Mouse (Mus musculus): Measurements from ENCODE around the gene Nrxn3.

The Nrxn3 gene

DNA sequence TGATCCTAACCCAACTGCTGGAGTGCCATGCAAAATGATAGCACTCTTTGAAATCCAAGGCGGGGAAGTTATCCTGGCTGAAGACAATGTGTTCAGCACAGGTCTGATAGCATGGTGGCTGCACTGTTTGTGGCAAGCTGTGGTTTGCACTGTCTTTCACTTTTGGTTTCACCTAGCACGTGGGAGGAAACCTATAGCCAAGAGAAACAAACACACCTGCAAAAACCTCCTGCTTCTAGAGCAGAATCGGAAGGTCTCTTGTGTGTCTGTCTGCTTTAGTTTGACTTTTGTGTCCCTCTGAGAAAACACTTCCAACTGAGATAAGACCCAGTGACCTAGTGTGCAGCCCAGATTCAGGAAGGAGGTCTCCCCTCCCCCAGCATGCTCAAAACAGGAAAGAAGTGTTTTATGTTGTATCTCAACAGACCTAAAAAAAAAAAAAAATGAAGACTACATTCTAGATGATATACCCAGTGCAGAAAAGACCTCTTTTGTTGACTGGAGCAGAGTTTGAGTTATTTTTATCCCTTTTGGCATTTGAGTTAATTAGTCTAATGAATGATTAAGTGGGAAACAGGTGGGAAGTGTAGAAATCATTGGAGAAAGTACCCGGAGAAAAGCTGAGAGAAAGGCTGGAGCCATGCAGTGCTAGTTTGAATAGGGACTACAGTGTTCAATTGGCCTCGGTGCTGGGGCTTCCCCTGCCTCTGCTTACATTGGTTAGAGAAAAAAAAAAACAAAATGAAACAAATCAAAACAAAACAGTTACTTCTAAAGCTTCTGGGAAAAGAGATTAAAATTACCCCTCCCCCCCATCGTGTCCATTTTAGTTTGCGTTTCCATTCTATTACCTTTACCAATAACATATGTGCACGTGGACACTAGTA lies 996.8 kb downstream of the Nrxn3 start:
- DNase-seq, result no peak

GRCm38 (mm10) chr12:89720945-89721344 lies 998.3 kb downstream of the Nrxn3 start:
- no peak for DNase-seq

DNA sequence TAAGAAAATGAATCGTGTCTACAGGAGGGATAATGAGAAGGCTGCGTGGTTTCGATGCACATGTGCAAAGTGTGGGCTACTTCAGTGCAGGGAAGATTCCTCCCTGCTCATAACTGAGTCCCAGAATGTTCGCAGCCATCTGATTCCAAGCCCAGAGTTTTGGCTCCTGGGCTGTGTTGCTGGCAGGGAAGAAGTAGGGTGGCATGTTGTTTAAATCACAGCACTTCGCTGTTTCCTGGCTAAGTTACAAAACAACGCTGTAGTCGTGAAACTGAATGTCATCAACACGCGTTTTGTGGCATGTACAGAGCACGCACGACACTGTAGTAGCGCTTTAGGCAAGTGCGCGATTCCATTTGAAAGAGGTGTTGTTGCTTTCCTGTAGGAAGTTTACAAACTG lies 999.8 kb downstream of the Nrxn3 start:
- no peak for DNase-seq

- DNase-seq, result no peak
Observed at GRCm38 (mm10) chr12:89724048-89724447, 1001.4 kb downstream of the Nrxn3 start.

DNA sequence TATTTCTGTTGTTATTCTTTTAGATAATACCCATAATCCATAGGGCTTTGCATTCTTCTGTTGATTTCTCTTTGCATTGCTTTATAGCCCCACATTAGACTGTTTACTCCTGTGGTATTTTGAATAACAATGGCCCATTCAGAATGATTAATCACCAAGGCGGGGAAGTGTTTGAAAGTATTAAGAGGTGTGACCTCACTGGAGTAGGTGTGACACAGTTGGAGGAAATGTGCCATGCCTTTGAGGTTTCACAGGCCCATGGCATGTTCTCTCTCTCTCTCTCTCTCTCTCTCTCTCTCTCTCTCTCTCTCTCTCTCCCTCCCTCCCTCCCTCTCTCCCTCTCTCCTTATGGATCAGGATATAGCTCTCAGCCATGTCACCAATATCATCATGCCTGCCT lies 1019.6 kb downstream of the Nrxn3 start:
- no peak for DNase-seq

GRCm38 (mm10) chr12:89742796-89743195 lies 1020.1 kb downstream of the Nrxn3 start:
- no peak for DNase-seq

- peak; percentile 21 for DNase-seq
Observed at GRCm38 (mm10) chr12:89764191-89765082, 1041.8 kb downstream of the Nrxn3 start.

GRCm38 (mm10) chr12:89765179-89765578 lies 1042.5 kb downstream of the Nrxn3 start:
- DNase-seq, result no peak

DNA sequence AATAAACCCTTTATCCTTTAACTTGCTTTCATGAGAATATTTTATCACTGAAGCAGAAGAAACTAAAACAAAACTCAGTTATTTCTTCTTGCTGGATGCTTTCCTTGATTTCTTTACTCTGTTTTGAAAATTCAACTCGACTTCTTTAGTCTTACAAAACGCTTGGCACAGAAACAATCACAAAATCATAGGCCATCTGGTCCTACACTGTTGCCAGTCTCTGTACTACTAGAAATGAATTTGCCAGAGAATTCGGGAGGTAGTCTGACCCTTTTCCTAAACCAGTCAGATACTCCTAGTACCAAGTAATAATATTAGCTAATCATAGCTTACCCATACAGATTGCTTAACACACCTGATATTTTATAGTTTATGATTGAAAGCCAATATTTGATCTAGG lies 1066.1 kb downstream of the Nrxn3 start:
- DNase-seq, result no peak

GRCm38 (mm10) chr12:89789981-89790380 lies 1067.3 kb downstream of the Nrxn3 start:
- no peak for DNase-seq

DNA sequence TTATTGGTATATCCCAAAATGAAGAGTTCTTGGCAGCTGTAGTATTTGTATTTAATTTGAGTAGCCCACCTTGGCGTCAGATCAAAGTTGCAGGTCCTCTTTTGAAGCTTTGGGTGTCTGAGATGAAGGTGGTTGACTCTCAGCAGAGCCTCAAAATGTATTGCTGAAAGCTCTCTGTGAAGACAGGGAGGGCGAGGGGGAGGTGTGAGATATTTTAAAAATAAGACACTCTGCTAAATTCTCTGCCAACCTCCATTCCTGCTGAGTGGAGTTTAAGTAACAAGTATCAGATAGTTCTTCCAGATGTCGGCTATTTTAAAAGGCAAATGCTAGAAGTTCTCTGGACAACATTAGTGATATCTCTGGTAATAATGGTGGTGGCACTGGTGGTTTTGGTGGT lies 1069.2 kb downstream of the Nrxn3 start:
- DNase-seq, result no peak

DNA sequence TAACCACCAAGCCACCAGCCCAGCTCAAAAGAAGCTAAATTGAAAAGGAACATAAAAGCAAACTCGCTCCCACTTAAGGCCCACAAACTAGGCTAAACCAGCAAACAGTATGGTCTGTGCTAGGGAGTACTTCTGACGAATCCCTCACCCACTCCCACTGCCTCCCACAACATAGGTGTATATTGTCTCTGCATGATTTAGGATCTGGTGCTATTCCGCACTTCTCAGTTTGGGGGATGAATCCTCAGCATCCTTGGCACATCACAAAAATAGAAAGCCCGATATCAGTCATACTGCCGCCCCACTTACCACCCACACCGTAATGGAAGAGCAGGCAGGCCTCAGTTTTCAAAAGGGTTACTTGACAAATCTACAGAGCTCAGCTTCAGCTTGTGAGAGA lies 1072.1 kb downstream of the Nrxn3 start:
- DNase-seq, result no peak

- peak; percentile 36 for DNase-seq
Observed at GRCm38 (mm10) chr12:89808217-89808616, 1085.5 kb downstream of the Nrxn3 start.

DNA sequence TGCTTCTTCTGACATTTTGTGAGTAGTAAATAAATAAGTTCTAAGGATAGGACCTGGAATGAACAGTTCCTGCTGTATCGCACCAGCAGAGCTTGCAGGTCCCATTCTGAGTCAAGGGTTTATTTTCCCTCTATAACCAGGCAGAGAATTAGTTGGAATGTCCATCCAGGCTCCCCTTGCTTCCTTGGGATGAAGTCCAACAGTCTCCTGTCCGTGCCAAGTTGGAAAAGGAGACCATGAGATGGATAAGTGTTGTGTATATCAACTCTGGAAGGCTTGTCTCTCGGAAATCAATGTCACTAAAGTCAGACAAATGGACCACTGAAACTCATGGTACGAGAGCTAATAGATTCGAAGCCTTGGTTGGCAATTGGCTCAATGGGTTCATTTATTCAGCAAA lies 1087.5 kb downstream of the Nrxn3 start:
- no peak for DNase-seq

DNA sequence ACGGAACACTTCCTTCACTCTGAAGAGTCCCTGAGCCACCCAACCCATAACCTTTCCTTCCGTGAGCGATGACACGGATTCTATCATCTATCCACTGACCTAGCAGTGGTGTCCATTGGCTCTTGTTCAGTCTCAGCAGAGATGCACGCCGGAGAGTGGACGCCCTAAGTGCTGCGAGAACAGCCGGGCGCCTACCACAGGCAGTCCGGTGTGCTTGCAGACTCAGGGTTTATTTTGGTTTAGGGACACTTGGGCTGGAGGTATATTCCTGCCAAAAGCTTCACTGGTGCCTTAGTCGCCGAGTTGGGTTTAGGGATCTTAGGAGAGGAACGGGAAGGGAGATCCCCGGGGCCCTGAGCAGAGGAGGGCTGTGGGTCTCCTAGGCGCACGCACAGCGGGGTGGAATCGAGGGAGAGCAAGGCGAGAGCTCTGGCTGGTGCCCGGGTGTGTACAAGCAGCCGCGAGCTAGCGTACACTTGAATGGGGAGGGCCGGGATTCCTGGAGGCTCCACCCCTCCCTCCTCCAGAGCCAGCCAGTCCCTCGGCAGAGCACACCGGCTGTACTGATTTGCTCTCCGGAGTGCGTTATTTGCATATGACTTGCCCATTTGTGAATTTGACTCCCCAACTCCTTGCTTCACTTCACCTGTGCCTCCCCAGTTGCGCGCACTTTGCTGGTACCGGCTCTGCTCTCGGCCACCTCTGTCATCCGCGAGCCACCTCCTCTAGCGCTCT lies 1089.3 kb downstream of the Nrxn3 start:
- peak; percentile 80 for DNase-seq

- no peak for DNase-seq
Observed at GRCm38 (mm10) chr12:89812550-89813207, 1090.0 kb downstream of the Nrxn3 start.

DNA sequence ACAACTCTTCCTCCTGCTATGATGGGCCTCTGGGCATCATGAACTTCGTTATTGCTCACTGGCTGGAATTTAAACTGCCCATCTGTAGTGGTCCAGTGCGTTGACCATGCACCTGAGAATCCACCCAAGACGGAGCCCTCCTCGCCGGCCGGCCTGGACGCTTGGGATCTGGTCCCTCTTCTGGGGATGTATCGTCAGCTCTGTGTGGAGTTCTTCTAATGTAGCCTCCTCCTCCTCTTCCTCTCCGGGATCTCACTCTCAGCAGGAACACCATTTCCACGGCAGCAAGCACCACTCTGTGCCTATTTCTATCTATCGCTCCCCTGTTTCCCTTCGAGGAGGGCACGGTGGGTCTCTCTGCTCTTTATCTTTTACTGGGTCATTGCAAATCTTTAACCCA lies 1090.6 kb downstream of the Nrxn3 start:
- no peak for DNase-seq

DNA sequence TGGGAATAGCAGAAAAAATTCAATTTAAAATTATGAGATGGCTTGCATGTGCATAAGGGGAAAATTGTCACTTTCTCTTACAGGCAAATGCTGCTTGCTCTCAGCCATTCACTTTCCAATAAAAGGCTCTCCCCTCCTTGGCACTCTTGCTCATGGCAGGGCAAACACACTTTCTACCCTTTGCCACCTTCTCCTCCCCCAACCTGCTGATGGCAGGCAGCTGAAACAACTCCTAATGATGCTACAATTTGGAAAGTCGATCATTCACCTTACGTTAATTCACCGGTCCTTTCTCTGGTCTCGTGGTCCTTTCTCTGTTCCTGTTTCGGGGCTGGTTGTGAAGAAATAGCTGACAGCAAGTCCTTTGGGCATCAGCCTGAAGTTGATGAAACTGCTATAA lies 1091.0 kb downstream of the Nrxn3 start:
- DNase-seq, result no peak

GRCm38 (mm10) chr12:89814536-89814935 lies 1091.9 kb downstream of the Nrxn3 start:
- no peak for DNase-seq

- DNase-seq, result no peak
Observed at GRCm38 (mm10) chr12:89817072-89817773, 1094.5 kb downstream of the Nrxn3 start.

DNA sequence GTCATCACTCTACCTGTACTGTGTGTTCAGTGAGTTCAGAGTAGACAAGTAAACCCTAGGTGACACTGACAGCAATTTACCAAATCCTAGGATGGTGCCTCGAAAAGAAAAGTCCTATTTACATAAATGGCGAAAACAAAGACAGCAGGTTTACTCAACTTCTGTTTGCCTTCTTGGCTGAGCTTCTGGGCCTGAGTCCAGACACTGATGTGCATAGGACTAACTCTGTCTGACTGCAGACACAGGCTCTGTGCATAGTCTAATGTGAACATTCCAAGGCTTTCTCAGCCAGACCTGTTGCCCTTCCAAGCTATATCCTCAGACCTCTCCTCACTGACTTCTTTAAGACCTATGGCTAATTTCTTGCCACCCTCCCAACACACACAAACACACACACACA lies 1095.5 kb downstream of the Nrxn3 start:
- DNase-seq, result no peak

- no peak for DNase-seq
Observed at GRCm38 (mm10) chr12:89822141-89822540, 1099.5 kb downstream of the Nrxn3 start.
